Mouse (Mus musculus): ENCODE data around the gene Trim11.

Trim11 gene

GRCm38 (mm10) chr11:59026411-59026810 is 48.5 kb downstream of the Trim11 start:
- no peak for DNase-seq (ENCODE audit: low spot score)

- DNase-seq (ENCODE audit: low spot score), result no peak
Observed at GRCm38 (mm10) chr11:59029003-59029402, 51.1 kb downstream of the Trim11 start.
